Mouse (Mus musculus) MEL (cell line): ENCODE results near the gene Srp54a.

ENCODE experiments used
- CHD2 ChIP-seq: IDR thresholded peaks from 2 replicates; pipeline ENCODE4 v1.6.1; 2011; ENCODE audit warnings: low read length, improper control_type of control experiment
- CTCF ChIP-seq, 3 experiments: IDR thresholded peaks in 2 of 3; conservative IDR thresholded peaks in 1 of 3; 2 replicates each; pipeline ENCODE4 v1.5.1; 2011 to 2012; ENCODE audit warnings: low read length in 3 of 3, low read depth in 2 of 3, mild to moderate bottlenecking in 2 of 3, improper control_type of control experiment in 1 of 3, inconsistent platforms in 1 of 3, mixed read lengths in 1 of 3, moderate library complexity in 1 of 3; ENCODE audit not compliant: control insufficient read depth in 1 of 3, insufficient read depth in 1 of 3, poor library complexity in 1 of 3, severe bottlenecking in 1 of 3
- E2F4 ChIP-seq: IDR thresholded peaks from 2 replicates; pipeline ENCODE4 v1.6.1; 2011; ENCODE audit warnings: low read depth, low read length, improper control_type of control experiment, borderline replicate concordance
- MXI1 ChIP-seq: IDR thresholded peaks from 2 replicates; pipeline ENCODE4 v1.6.1; 2011; ENCODE audit warnings: mild to moderate bottlenecking, low read depth, low read length, improper control_type of control experiment
- RCOR1 ChIP-seq: IDR thresholded peaks from 2 replicates; pipeline ENCODE4 v1.6.1; 2012; ENCODE audit warnings: low read depth, mild to moderate bottlenecking, inconsistent platforms, low read length, improper control_type of control experiment

DNA sequence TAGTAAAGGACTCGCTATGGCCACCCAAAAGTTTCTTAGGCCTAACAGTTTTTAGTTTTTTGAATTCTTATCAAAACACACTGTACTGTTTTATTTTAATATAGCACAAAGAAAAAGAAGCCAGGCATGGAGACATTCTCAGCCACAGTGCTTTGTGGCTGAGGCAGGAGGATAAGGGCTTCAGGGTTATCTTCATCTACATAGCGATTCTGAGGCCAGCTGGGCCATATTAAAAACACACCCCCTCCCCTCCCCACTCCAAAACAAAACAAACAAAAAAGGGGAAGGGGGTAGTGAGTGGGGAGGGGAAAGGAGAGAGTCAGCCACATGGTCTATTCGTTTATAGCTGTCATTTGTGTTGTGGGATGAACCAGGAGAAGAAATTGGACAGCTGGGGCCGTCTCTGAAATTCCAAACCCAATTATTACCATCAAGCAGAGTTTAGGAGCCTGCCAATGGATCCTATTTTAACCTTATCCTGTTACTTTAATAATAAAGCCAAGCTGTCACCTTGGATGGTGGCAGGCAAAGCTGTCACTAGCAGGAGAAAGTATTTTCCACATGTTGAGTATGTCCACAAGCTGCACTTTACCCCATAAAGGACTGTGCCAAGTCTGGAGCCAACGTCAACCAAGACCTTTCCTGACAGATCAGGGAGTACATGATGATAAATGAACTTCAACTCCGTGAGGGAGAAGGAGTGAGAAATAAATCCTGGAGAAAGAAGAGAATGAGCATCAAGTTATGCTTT lies 21.0 kb upstream of the Srp54a start:
- 0 out of 2 replicates have a peak, but pooled peaks have one; percentile 41 for TF ChIP-seq RCOR1
- TF ChIP-seq CTCF (IDR thresholded peaks at IDR 0.05 in 2 of 3, conservative IDR thresholded peaks at IDR 0.05 in 1 of 3; ENCODE audit: control insufficient read depth in 1 of 3, insufficient read depth in 1 of 3, low read depth in 2 of 3, low read length in 3 of 3, poor library complexity in 1 of 3, severe bottlenecking in 1 of 3): no peak
- no peak for TF ChIP-seq CHD2
- no peak for TF ChIP-seq E2F4
- TF ChIP-seq MXI1: peak; percentile 34; the same call in 1 of the 2 replicates
